Mouse (Mus musculus) limb, embryonic 14.5 days (tissue): ENCODE results near the gene Ccdc158. TPM values are rescaled to one million over a fixed set of nuclear protein-coding genes. Genes with fewer than 3 reads are reported as not detected.

Experiments
- ATAC-seq: fragments of 200-750 bp; cut with Nextera tagmentation; 2 replicates; pipeline ENCODE4 v1.8.0; 2017; ENCODE audit warnings: low read depth, moderate number of reproducible peaks, moderate TSS enrichment; ENCODE audit not compliant: low FRiP score
- DNase-seq: peaks from one replicate; pipeline ENCODE4 v3.0.0-alpha.2; 2015; ENCODE audit warnings: low spot score
- H3K27ac ChIP-seq: fragments of 300-500 bp; sonication (generic); replicated peaks from 2 replicates; pipeline ENCODE4 v1.5.1; 2014; ENCODE audit warnings: low read depth, mild to moderate bottlenecking, low read length, moderate library complexity, mixed read lengths
- H3K27me3 ChIP-seq: fragments of 300-500 bp; sonication (generic); 2 replicates; pipeline ENCODE4 v1.6.1; 2014; ENCODE audit warnings: low read length, mixed read lengths; ENCODE audit not compliant: control insufficient read depth, insufficient read depth
- H3K36me3 ChIP-seq: fragments of 300-500 bp; sonication (generic); 2 replicates; pipeline ENCODE4 v1.6.1; 2014; ENCODE audit warnings: mild to moderate bottlenecking, low read length, moderate library complexity, mixed read lengths; ENCODE audit not compliant: control insufficient read depth, insufficient read depth
- H3K4me1 ChIP-seq: fragments of 300-500 bp; sonication (generic); 2 replicates; pipeline ENCODE4 v1.6.1; 2014; ENCODE audit warnings: antibody characterized with exemption, low read length, mixed read lengths; ENCODE audit not compliant: control insufficient read depth, insufficient read depth
- H3K4me2 ChIP-seq: fragments of 300-500 bp; sonication (generic); replicated peaks from 2 replicates; pipeline ENCODE4 v1.6.1; 2014; ENCODE audit warnings: low read depth, mild to moderate bottlenecking, low read length, moderate library complexity; ENCODE audit not compliant: severe bottlenecking
- H3K4me3 ChIP-seq: fragments of 300-500 bp; sonication (generic); replicated peaks from 2 replicates; pipeline ENCODE4 v1.5.1; 2014; ENCODE audit warnings: low read length
- H3K9ac ChIP-seq: fragments of 300-500 bp; sonication (generic); 2 replicates; pipeline ENCODE4 v1.6.1; 2014; ENCODE audit warnings: mild to moderate bottlenecking, low read depth, low read length, moderate library complexity; ENCODE audit not compliant: severe bottlenecking
- H3K9me3 ChIP-seq: fragments of 300-500 bp; sonication (generic); 2 replicates; pipeline ENCODE4 v1.6.1; 2016; ENCODE audit warnings: low read length; ENCODE audit not compliant: control insufficient read depth
- POLR2A ChIP-seq: fragments of 200-500 bp; IDR thresholded peaks from 2 replicates; pipeline ENCODE4 v1.8.0; 2012; ENCODE audit warnings: inconsistent platforms, mild to moderate bottlenecking, moderate library complexity, borderline replicate concordance; ENCODE audit not compliant: insufficient read depth, insufficient read length; ENCODE audit errors: extremely low read depth
- WGBS: fragments of 180-500 bp; shearing (Covaris S2); extraction: QIAGEN DNeasy Blood & Tissue Kit; methylation state at CpG from one replicate; pipeline ENCODE4 v1.1.7; 2014; 5-methylcytosine and 5-hydroxymethylcytosine counted together
- polyA plus RNA-seq, 2 experiments: library from polyadenylated mRNA; depleted of rRNA in 1 of 2; stranded (reverse) in 1 of 2; unstranded in 1 of 2; fragments of >200 nt; fragmentation: Nextera tagmentation in 1 of 2; extraction: Ambion mirVana in 1 of 2; gene quantifications; 2 replicates each; pipeline versions ENCODE4 v1.2.1 to v1.2.3; 2012 to 2014

Ccdc158 gene
- polyA plus RNA-seq, 2 experiments, result 1.5 to 2.0 TPM

- Histone ChIP-seq H3K36me3 (no peaks in the 10 kb centered on the region), H3K27ac (no peak overlapping the region), H3K4me1 (no peaks in the 10 kb centered on the region), H3K9me3 (no peaks in the 10 kb centered on the region), H3K27me3 (no peaks in the 10 kb centered on the region), H3K4me2 (no peak overlapping the region), H3K9ac (no peak overlapping the region), H3K4me3 (no peak overlapping the region)
- ATAC-seq (no peak), DNase-seq (no peak)
- TF ChIP-seq POLR2A, result no peak
- 61% methylated on average over 2 of the region's 2 CpGs for WGBS
Observed at GRCm38 (mm10) chr5:92560201-92560600, 114.9 kb downstream of the Ccdc158 start.

Other genes with a start within 250 kb of the Ccdc158 start
- gene Nup54, start 240.1 kb downstream of the Ccdc158 start, polyA plus RNA-seq (2012; rRNA removed), result 45.3 and 48.6 TPM in 2 replicates
- gene Nup54, start 240.1 kb downstream of the Ccdc158 start, polyA plus RNA-seq (2014; fragmentation: Nextera tagmentation; extraction: Ambion mirVana), result 43.6 and 46.6 TPM in 2 replicates
- gene Scarb2, start 168.4 kb downstream of the Ccdc158 start, polyA plus RNA-seq (2012; rRNA removed), result 29.1 and 30.1 TPM in 2 replicates
- 10.7 and 12.3 TPM in 2 replicates for gene Scarb2, start 168.4 kb downstream of the Ccdc158 start, polyA plus RNA-seq (2014; fragmentation: Nextera tagmentation; extraction: Ambion mirVana)
- gene Fam47e, start 120.2 kb downstream of the Ccdc158 start, polyA plus RNA-seq (2012; rRNA removed), result 0.09 TPM in 1 of 2 replicates, not detected in the other
- 0.35 TPM in 1 of 2 replicates, not detected in the other for gene Fam47e, start 120.2 kb downstream of the Ccdc158 start, polyA plus RNA-seq (2014; fragmentation: Nextera tagmentation; extraction: Ambion mirVana)
- 12.2 and 14.6 TPM in 2 replicates for gene Stbd1, start 72.2 kb downstream of the Ccdc158 start, polyA plus RNA-seq (2012; rRNA removed)
- 21.7 and 27.8 TPM in 2 replicates for gene Stbd1, start 72.2 kb downstream of the Ccdc158 start, polyA plus RNA-seq (2014; fragmentation: Nextera tagmentation; extraction: Ambion mirVana)
- gene Shroom3, start 8.2 kb upstream of the Ccdc158 start, polyA plus RNA-seq (2012; rRNA removed), result 8.1 and 9.5 TPM in 2 replicates
- gene Shroom3, start 8.2 kb upstream of the Ccdc158 start, polyA plus RNA-seq (2014; fragmentation: Nextera tagmentation; extraction: Ambion mirVana), result 3.5 and 4.4 TPM in 2 replicates